Comparison of ENCODE assay signal across 22 mouse cellular contexts in the genomic region with DNA sequence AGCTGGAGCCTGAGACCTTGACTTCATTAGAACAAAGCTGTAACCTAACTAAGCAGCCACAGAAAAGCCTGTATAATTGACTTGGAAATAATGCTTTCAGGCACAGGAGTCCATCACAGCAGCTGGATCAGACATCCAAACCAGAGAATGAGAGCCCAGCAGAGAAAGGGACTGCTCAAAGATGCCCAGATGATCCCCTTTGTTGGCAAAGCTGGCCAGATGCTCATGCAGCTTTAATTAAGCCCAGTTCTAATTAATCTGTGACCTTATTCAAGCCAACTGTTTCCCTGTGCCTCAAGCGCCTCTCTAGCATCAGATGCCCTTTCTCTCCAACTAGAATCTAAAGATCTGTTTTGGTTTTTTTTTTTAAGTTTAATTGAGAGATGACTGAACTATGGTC.
DNase-seq lines count a peak whose midpoint lies in the region; ATAC-seq lines count a peak whose summit lies in the region.
"Had no signal": no experiment of that assay in that cellular context is flagged by ENCODE, and none has a peak within 500 bp of the region (broad histone marks: within the 10 kb centered on the region; RNA-seq: fewer than 3 reads in every experiment).

No protein-coding gene starts in this region.

- H3K4me2 ChIP-seq in midbrain, embryonic 11.5 days: no peak overlapping the region
- no peak overlapping the region for H3K4me2 ChIP-seq in midbrain, embryonic 13.5 days (replicated peaks)
- H3K4me2 ChIP-seq: embryonic facial prominence, embryonic 13.5 days; forebrain, embryonic 12.5 days; forebrain, embryonic 15.5 days; heart, embryonic 13.5 days; hindbrain, embryonic 15.5 days; intestine, embryonic 15.5 days had no signal

- intact Hi-C loops in heart, postnatal 14 days (cut with DNase I): no loop called here

- 74% methylated on average over 1 of the region's 1 CpGs for WGBS in midbrain, embryonic 11.5 days
- WGBS in midbrain, embryonic 13.5 days: 76% methylated on average over 1 of the region's 1 CpGs

- no peak overlapping the region for H3K27ac ChIP-seq in midbrain, embryonic 11.5 days (ENCODE audit: low read depth, low read length)
- H3K27ac ChIP-seq in midbrain, embryonic 13.5 days: no peak overlapping the region
- H3K27ac ChIP-seq: embryonic facial prominence, embryonic 13.5 days; forebrain, embryonic 12.5 days; forebrain, embryonic 15.5 days; heart, adult 2 months; heart, embryonic 10.5 days; heart, embryonic 13.5 days; hindbrain, embryonic 15.5 days; intestine, embryonic 15.5 days had no signal

- H3K4me3 ChIP-seq in midbrain, embryonic 11.5 days (ENCODE audit: low read depth, low read length): no peak overlapping the region
- no peak overlapping the region for H3K4me3 ChIP-seq in midbrain, embryonic 13.5 days (replicated peaks)
- H3K4me3 ChIP-seq: embryonic facial prominence, embryonic 13.5 days; forebrain, embryonic 12.5 days; forebrain, embryonic 15.5 days; heart, adult 2 months; heart, embryonic 10.5 days; heart, embryonic 13.5 days; hindbrain, embryonic 15.5 days; intestine, embryonic 15.5 days had no signal

- H3K9me3 ChIP-seq in midbrain, embryonic 11.5 days (ENCODE audit: control insufficient read depth, low read length): no peaks in the 10 kb centered on the region
- no peaks in the 10 kb centered on the region for H3K9me3 ChIP-seq in midbrain, embryonic 13.5 days
- H3K9me3 ChIP-seq: embryonic facial prominence, embryonic 13.5 days; forebrain, embryonic 12.5 days; forebrain, embryonic 15.5 days; heart, embryonic 10.5 days; heart, embryonic 13.5 days; hindbrain, embryonic 15.5 days; intestine, embryonic 15.5 days had no signal

- ATAC-seq in midbrain, embryonic 11.5 days (ENCODE audit: low FRiP score): peak; percentile 61; the same call in 1 of the 2 replicates
- no peak for ATAC-seq in midbrain, embryonic 13.5 days
- ATAC-seq: CD4-positive, CD25-positive, alpha-beta regulatory T cell, adult 4 months; forebrain, embryonic 15.5 days; intestine, embryonic 15.5 days had no signal

- H3K9ac ChIP-seq in midbrain, embryonic 11.5 days (ENCODE audit: low read length): no peak overlapping the region
- H3K9ac ChIP-seq in midbrain, embryonic 13.5 days (replicated peaks): no peak overlapping the region
- H3K9ac ChIP-seq: embryonic facial prominence, embryonic 13.5 days; forebrain, embryonic 12.5 days; forebrain, embryonic 15.5 days; heart, embryonic 13.5 days; hindbrain, embryonic 15.5 days; intestine, embryonic 15.5 days had no signal

- H3K27me3 ChIP-seq in midbrain, embryonic 11.5 days (ENCODE audit: control insufficient read depth, insufficient read depth, low read length): no peaks in the 10 kb centered on the region
- no peaks in the 10 kb centered on the region for H3K27me3 ChIP-seq in midbrain, embryonic 13.5 days
- H3K27me3 ChIP-seq: embryonic facial prominence, embryonic 13.5 days; forebrain, embryonic 12.5 days; forebrain, embryonic 15.5 days; heart, embryonic 13.5 days; hindbrain, embryonic 15.5 days; intestine, embryonic 15.5 days had no signal

- H3K36me3 ChIP-seq in midbrain, embryonic 11.5 days (ENCODE audit: control insufficient read depth, insufficient read depth, low read length): no peaks in the 10 kb centered on the region
- no peaks in the 10 kb centered on the region for H3K36me3 ChIP-seq in midbrain, embryonic 13.5 days
- H3K36me3 ChIP-seq: embryonic facial prominence, embryonic 13.5 days; forebrain, embryonic 12.5 days; forebrain, embryonic 15.5 days; heart, embryonic 10.5 days; heart, embryonic 13.5 days; hindbrain, embryonic 15.5 days; intestine, embryonic 15.5 days had no signal

- no peaks in the 10 kb centered on the region for H3K4me1 ChIP-seq in midbrain, embryonic 11.5 days (ENCODE audit: control insufficient read depth, insufficient read depth, low read length)
- H3K4me1 ChIP-seq in midbrain, embryonic 13.5 days (replicated peaks): peaks cover 11% of the 10 kb centered on the region; the same call in 1 of the 2 replicates
- H3K4me1 ChIP-seq: embryonic facial prominence, embryonic 13.5 days; heart, embryonic 10.5 days; heart, embryonic 13.5 days; hindbrain, embryonic 15.5 days; intestine, embryonic 15.5 days had no signal

- peak; percentile 36 for DNase-seq in heart, adult 11 months
- DNase-seq in heart, postnatal 14 days: no peak
- DNase-seq in midbrain, embryonic 11.5 days (ENCODE audit: low spot score, missing footprints): no peak
- DNase-seq in retina, postnatal 1 day: peak; percentile 93
- DNase-seq in cerebellum, adult 11-12 months: no peak
- DNase-seq: adrenal gland, adult 2 months; adrenal gland, postnatal 14 days; cerebellum, adult 18-20 months; cerebellum, adult 9-10 months; cerebellum, postnatal 14 days; gastrocnemius, postnatal 25 days; heart, adult 2 months; kidney, adult 11 months had no signal

Comparison
In these comparisons a context has a peak if more than half of its experiments do, and no peak if none do; other contexts are left out.
1. DNase-seq: peak in heart, adult 11 months (single experiment) and retina, postnatal 1 day (single experiment); none in heart, postnatal 14 days (0 of 2), midbrain, embryonic 11.5 days (single experiment) and cerebellum, adult 11-12 months (single experiment).